Mouse (Mus musculus) hindbrain, embryonic 11.5 days (tissue): Measurements from ENCODE around the gene Sptbn1. TPM values are rescaled to one million over a fixed set of nuclear protein-coding genes. Genes with fewer than 3 reads are reported as not detected.

Experiments used
- ATAC-seq: fragments of 200-750 bp; cut with Nextera tagmentation; 2 replicates; pipeline ENCODE4 v1.8.0; 2017; ENCODE audit warnings: mild to moderate bottlenecking, moderate TSS enrichment, moderate library complexity; ENCODE audit not compliant: low FRiP score
- DNase-seq: peaks from one replicate; pipeline ENCODE4 v3.0.0-alpha.2; 2015; ENCODE audit warnings: low spot score
- H3K27ac ChIP-seq: fragments of 300-500 bp; sonication (generic); 2 replicates; pipeline ENCODE4 v1.5.1; 2014; ENCODE audit warnings: mild to moderate bottlenecking, low read depth, low read length
- H3K27me3 ChIP-seq: fragments of 300-500 bp; sonication (generic); 2 replicates; pipeline ENCODE4 v1.6.1; 2014; ENCODE audit warnings: mild to moderate bottlenecking, low read length, moderate library complexity, mixed read lengths; ENCODE audit not compliant: control insufficient read depth, insufficient read depth
- H3K36me3 ChIP-seq: fragments of 300-500 bp; sonication (generic); 2 replicates; pipeline ENCODE4 v1.6.1; 2014; ENCODE audit warnings: mild to moderate bottlenecking, low read length, moderate library complexity, mixed read lengths; ENCODE audit not compliant: control insufficient read depth, insufficient read depth
- H3K4me1 ChIP-seq: fragments of 300-500 bp; sonication (generic); replicated peaks from 2 replicates; pipeline ENCODE4 v1.6.1; 2014; ENCODE audit warnings: low read length, mixed read lengths; ENCODE audit not compliant: control insufficient read depth, insufficient read depth
- H3K4me2 ChIP-seq: fragments of 300-500 bp; sonication (generic); replicated peaks from 2 replicates; pipeline ENCODE4 v1.6.1; 2014; ENCODE audit warnings: mild to moderate bottlenecking, low read depth, low read length
- H3K4me3 ChIP-seq: fragments of 300-500 bp; sonication (generic); 2 replicates; pipeline ENCODE4 v1.5.1; 2014; ENCODE audit warnings: low read depth, low read length
- H3K9ac ChIP-seq: fragments of 300-500 bp; sonication (generic); 2 replicates; pipeline ENCODE4 v1.6.1; 2014; ENCODE audit warnings: low read depth, low read length
- H3K9me3 ChIP-seq: fragments of 300-500 bp; sonication (generic); 2 replicates; pipeline ENCODE4 v1.6.1; 2016; ENCODE audit warnings: low read length; ENCODE audit not compliant: control insufficient read depth
- WGBS: fragments of 180-500 bp; shearing (Covaris S2); extraction: QIAGEN DNeasy Blood & Tissue Kit; methylation state at CpG from one replicate; pipeline ENCODE4 v1.1.7; 2014; 5-methylcytosine and 5-hydroxymethylcytosine counted together
- polyA plus RNA-seq: library from polyadenylated mRNA; unstranded; fragments of >200 nt; fragmentation: Nextera tagmentation; extraction: Ambion mirVana; gene quantifications from 2 replicates; pipeline ENCODE4 v1.2.1, GENCODE M21; 2014

Sptbn1 gene
- polyA plus RNA-seq, 1 experiment from 2014 or later: 106 TPM

GRCm38 (mm10) chr11:30231336-30231735 is 36.6 kb downstream of the Sptbn1 start:
- no peaks in the 10 kb centered on the region for H3K27me3 ChIP-seq
- H3K9me3 ChIP-seq: no peaks in the 10 kb centered on the region
- no peaks in the 10 kb centered on the region for H3K36me3 ChIP-seq
- ATAC-seq (no peak), DNase-seq (no peak)
- 91% methylated on average over 3 of the region's 3 CpGs for WGBS
- H3K27ac ChIP-seq: no peak overlapping the region
- H3K4me2 ChIP-seq: no peak overlapping the region
- H3K4me3 ChIP-seq: no peak overlapping the region
- H3K9ac ChIP-seq: no peak overlapping the region
- no peaks in the 10 kb centered on the region for H3K4me1 ChIP-seq

- H3K4me2 ChIP-seq: no peak overlapping the region
- ATAC-seq: no peak
- H3K9me3 ChIP-seq: no peaks in the 10 kb centered on the region
- no peak overlapping the region for H3K9ac ChIP-seq
- no peaks in the 10 kb centered on the region for H3K4me1 ChIP-seq
- no peaks in the 10 kb centered on the region for H3K36me3 ChIP-seq
- no peaks in the 10 kb centered on the region for H3K27me3 ChIP-seq
- DNase-seq: no peak
- WGBS: 87% methylated on average over 4 of the region's 4 CpGs
- H3K4me3 ChIP-seq: no peak overlapping the region
- no peak overlapping the region for H3K27ac ChIP-seq
Measured at GRCm38 (mm10) chr11:30230330-30230771, 37.6 kb downstream of the Sptbn1 start.

- Histone ChIP-seq H3K9ac (no peak overlapping the region), H3K9me3 (no peaks in the 10 kb centered on the region), H3K4me1 (no peaks in the 10 kb centered on the region), H3K4me3 (no peak overlapping the region), H3K27ac (no peak overlapping the region), H3K4me2 (no peak overlapping the region), H3K27me3 (no peaks in the 10 kb centered on the region), H3K36me3 (no peaks in the 10 kb centered on the region)
- DNase-seq (no peak), ATAC-seq (no peak)
- WGBS: 78% methylated on average over 2 of the region's 2 CpGs
Measured at GRCm38 (mm10) chr11:30226756-30227155, 41.2 kb downstream of the Sptbn1 start.

- ATAC-seq: no peak
- Histone ChIP-seq H3K27me3 (no peaks in the 10 kb centered on the region), H3K36me3 (no peaks in the 10 kb centered on the region), H3K9me3 (no peaks in the 10 kb centered on the region), H3K4me1 (no peaks in the 10 kb centered on the region), H3K4me2 (no peak overlapping the region), H3K9ac (no peak overlapping the region), H3K4me3 (no peak overlapping the region), H3K27ac (no peak overlapping the region)
- no peak for DNase-seq
Measured at GRCm38 (mm10) chr11:30224599-30224998, 43.4 kb downstream of the Sptbn1 start.

- Histone ChIP-seq H3K27ac (no peak overlapping the region), H3K4me3 (no peak overlapping the region), H3K9ac (no peak overlapping the region), H3K4me1 (no peaks in the 10 kb centered on the region), H3K4me2 (no peak overlapping the region), H3K36me3 (no peaks in the 10 kb centered on the region), H3K27me3 (no peaks in the 10 kb centered on the region), H3K9me3 (no peaks in the 10 kb centered on the region)
- no peak for ATAC-seq
- 39% methylated on average over 2 of the region's 2 CpGs for WGBS
- DNase-seq: no peak
Measured at GRCm38 (mm10) chr11:30222636-30223035, 45.3 kb downstream of the Sptbn1 start.

- ATAC-seq: no peak
- no peak overlapping the region for H3K9ac ChIP-seq
- no peak for DNase-seq
- no peaks in the 10 kb centered on the region for H3K27me3 ChIP-seq
- H3K9me3 ChIP-seq: no peaks in the 10 kb centered on the region
- no peaks in the 10 kb centered on the region for H3K4me1 ChIP-seq
- 90% methylated on average over 5 of the region's 5 CpGs for WGBS
- no peak overlapping the region for H3K4me2 ChIP-seq
- H3K4me3 ChIP-seq: no peak overlapping the region
- no peak overlapping the region for H3K27ac ChIP-seq
- H3K36me3 ChIP-seq: no peaks in the 10 kb centered on the region
Measured at GRCm38 (mm10) chr11:30221043-30221442, 46.9 kb downstream of the Sptbn1 start.

- no peak for DNase-seq
- Histone ChIP-seq H3K27ac (no peak overlapping the region), H3K4me3 (no peak overlapping the region), H3K4me1 (no peaks in the 10 kb centered on the region), H3K36me3 (no peaks in the 10 kb centered on the region), H3K9me3 (no peaks in the 10 kb centered on the region), H3K27me3 (no peaks in the 10 kb centered on the region), H3K9ac (no peak overlapping the region), H3K4me2 (no peak overlapping the region)
- ATAC-seq: no peak
- WGBS: 88% methylated on average over 1 of the region's 1 CpGs
Measured at GRCm38 (mm10) chr11:30218386-30218785, 49.6 kb downstream of the Sptbn1 start.

- ATAC-seq: no peak
- 39% methylated on average over 1 of the region's 1 CpGs for WGBS
- Histone ChIP-seq H3K27ac (no peak overlapping the region), H3K9ac (no peak overlapping the region), H3K27me3 (no peaks in the 10 kb centered on the region), H3K36me3 (no peaks in the 10 kb centered on the region), H3K4me2 (no peak overlapping the region), H3K4me3 (no peak overlapping the region), H3K4me1 (no peaks in the 10 kb centered on the region), H3K9me3 (no peaks in the 10 kb centered on the region)
- no peak for DNase-seq
Measured at GRCm38 (mm10) chr11:30217496-30217895, 50.5 kb downstream of the Sptbn1 start.

GRCm38 (mm10) chr11:30211663-30212416 is 56.1 kb downstream of the Sptbn1 start:
- DNase-seq (no peak), ATAC-seq (no peak)
- Histone ChIP-seq H3K4me1 (no peaks in the 10 kb centered on the region), H3K27me3 (no peaks in the 10 kb centered on the region), H3K27ac (no peak overlapping the region), H3K4me2 (no peak overlapping the region), H3K9me3 (no peaks in the 10 kb centered on the region), H3K36me3 (no peaks in the 10 kb centered on the region), H3K9ac (no peak overlapping the region), H3K4me3 (no peak overlapping the region)
- WGBS: 51% methylated on average over 5 of the region's 5 CpGs
